Mouse (Mus musculus): ENCODE data around the gene Sec61a2.

The Sec61a2 gene

GRCm38 (mm10) chr2:5894843-5895570, at the start of gene Sec61a2:
Gene Sec61a2 (minus strand): TSS chr2:5895432.
- DNase-seq: peak; percentile 99

- DNase-seq: no peak
These were observed 47.8 kb upstream of the Sec61a2 start for GRCm38 (mm10) chr2:5943071-5943470.

GRCm38 (mm10) chr2:5942416-5943032, 47.3 kb upstream of the Sec61a2 start, which contains the start of gene Dhtkd1:
Gene Dhtkd1 (minus strand): TSS chr2:5942792.
- DNase-seq: peak; percentile 86

GRCm38 (mm10) chr2:5941861-5942415, 46.7 kb upstream of the Sec61a2 start:
- DNase-seq: no peak

GRCm38 (mm10) chr2:5940936-5941335, 45.7 kb upstream of the Sec61a2 start:
- no peak for DNase-seq

GRCm38 (mm10) chr2:5939911-5940310, 44.7 kb upstream of the Sec61a2 start:
- no peak for DNase-seq

GRCm38 (mm10) chr2:5939319-5939718, 44.1 kb upstream of the Sec61a2 start:
- no peak for DNase-seq

GRCm38 (mm10) chr2:5936550-5936949, 41.3 kb upstream of the Sec61a2 start:
- no peak for DNase-seq

- no peak for DNase-seq
These were observed 40.8 kb upstream of the Sec61a2 start for GRCm38 (mm10) chr2:5936068-5936467.

GRCm38 (mm10) chr2:5934936-5935335, 39.7 kb upstream of the Sec61a2 start:
- no peak for DNase-seq

GRCm38 (mm10) chr2:5931938-5932337, 36.7 kb upstream of the Sec61a2 start:
- DNase-seq: no peak

- DNase-seq: no peak
These were observed 35.2 kb upstream of the Sec61a2 start for GRCm38 (mm10) chr2:5930291-5931054.

- no peak for DNase-seq
These were observed 34.6 kb upstream of the Sec61a2 start for GRCm38 (mm10) chr2:5929793-5930192.

- DNase-seq: no peak
These were observed 32.2 kb upstream of the Sec61a2 start for GRCm38 (mm10) chr2:5927481-5927880.

GRCm38 (mm10) chr2:5923786-5924185, 28.6 kb upstream of the Sec61a2 start:
- DNase-seq: no peak

- DNase-seq: no peak
These were observed 27.6 kb upstream of the Sec61a2 start for GRCm38 (mm10) chr2:5922823-5923222.

GRCm38 (mm10) chr2:5911282-5911965, 16.2 kb upstream of the Sec61a2 start:
- DNase-seq: no peak

GRCm38 (mm10) chr2:5906625-5907024, 11.4 kb upstream of the Sec61a2 start:
- DNase-seq: peak; percentile 18

- peak; percentile 32 for DNase-seq
These were observed 10.9 kb upstream of the Sec61a2 start for GRCm38 (mm10) chr2:5906092-5906491.

- DNase-seq: peak; percentile 22
These were observed 4.9 kb upstream of the Sec61a2 start for GRCm38 (mm10) chr2:5900145-5900544.

GRCm38 (mm10) chr2:5894296-5894695, 936 bp downstream of the Sec61a2 start:
- DNase-seq: no peak

GRCm38 (mm10) chr2:5889412-5889811, 5.8 kb downstream of the Sec61a2 start:
- DNase-seq: no peak

- no peak for DNase-seq
These were observed 6.4 kb downstream of the Sec61a2 start for GRCm38 (mm10) chr2:5888865-5889264.

Data from kidney, postnatal 14 days (tissue).